Mouse (Mus musculus): Measurements from ENCODE around the gene Usp12. TPM values are rescaled to one million over a fixed set of nuclear protein-coding genes. Genes with fewer than 3 reads are reported as not detected.

Gene Usp12
- total RNA-seq, 4 experiments from 2014 or later, result 52.3 to 61.4 (median 57.4) TPM

DNA sequence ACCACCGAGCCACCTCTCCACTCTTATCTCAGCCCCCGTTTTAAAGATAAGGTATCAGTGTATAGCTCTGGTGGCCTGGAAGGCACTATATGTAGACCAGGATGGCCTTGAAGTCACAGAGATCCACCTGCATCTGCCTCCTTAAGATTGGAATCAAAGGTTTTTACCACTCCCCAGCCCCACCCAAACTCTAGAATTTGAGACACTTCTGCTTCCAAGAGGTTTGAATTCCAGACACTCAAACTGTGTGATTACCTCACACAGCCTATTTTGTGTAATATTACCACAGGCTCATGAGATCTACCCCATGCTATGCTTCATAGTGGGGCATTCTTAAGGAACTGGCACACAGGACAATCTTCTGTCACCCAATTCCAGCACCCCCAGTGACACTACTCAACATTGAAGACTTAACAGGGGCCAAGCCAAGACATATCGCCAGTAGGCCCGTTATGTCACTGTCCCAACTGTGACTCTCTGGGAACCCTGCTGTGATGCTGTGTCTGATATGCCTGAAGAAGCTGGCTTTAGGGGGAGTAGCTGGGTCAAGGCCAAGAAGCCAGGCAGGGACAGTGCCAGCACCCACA, 95.3 kb downstream of the Usp12 start:
- no peak for DNase-seq (ENCODE audit: low spot score in 2 of 2)

DNA sequence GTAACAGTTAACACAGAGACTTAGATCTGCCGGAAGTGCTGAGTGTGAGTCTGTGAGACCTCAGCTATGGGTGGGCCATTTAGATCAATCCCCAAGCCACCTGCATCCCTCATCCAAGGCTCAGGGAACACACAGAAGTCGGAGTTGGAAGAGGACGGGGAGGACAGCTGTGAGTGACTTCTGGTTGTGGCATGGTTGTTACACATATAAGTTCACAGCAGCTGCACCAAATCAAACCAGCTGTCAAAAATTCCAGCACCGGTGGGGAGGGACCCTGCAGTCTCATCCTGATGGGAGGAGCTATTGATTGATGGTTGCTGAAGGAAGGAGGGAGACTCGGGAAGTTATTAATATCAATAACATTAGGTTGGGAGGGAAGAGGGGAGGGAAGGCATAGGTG, 99.3 kb downstream of the Usp12 start:
- no peak for DNase-seq (ENCODE audit: low spot score in 2 of 2)

DNA sequence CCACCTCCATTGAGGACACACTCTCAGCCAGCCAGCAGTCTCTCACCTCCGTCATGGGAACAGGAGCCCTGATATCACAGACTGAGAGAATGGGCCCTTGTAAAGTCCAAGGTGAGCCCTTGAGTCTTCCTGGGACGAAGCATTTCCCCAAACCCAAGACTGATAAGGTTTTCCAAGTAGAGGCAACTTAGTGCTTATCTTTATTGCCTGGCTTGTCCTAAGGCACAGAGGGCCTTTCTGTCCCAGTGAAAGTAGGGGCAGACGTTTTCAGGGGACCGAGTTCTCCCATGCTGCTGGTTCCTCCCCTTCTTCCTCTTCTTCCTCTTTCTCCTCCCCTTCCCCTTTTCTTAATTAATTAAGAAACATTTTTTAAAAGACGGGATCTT, 101.8 kb downstream of the Usp12 start:
- no peak for DNase-seq (ENCODE audit: low spot score in 2 of 2)

DNA sequence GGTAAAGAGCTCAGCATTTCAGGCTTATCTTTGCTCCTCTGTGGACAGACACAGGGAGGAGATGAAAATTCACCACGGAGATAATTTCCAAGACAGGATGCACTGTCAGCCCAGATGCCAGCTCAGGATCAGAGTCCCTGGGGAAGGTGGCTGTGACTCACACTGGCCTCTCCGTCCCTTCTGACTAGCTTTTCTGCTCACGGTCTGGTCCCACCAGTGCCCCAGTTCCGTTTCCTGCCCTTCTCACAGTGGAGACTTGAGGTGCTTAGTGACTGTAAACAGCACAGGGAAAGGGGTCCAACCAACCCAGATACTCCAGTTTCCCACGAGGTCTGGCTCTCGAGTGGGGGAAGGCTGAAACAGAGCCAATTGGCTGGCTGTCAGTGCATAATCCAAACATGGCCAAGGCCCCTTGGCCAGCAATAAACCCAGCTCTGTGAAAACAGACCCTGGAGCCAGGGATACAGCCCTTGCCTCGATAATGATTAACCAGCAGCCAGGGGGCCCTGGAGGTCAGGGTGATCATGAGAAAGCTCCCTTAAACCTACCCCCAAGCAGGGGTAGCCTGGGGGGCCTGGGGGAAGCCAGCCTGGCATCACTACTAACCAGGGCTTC, 102.3 kb downstream of the Usp12 start:
- peak; percentile 43 to 44 for DNase-seq (ENCODE audit: low spot score in 2 of 2)

DNA sequence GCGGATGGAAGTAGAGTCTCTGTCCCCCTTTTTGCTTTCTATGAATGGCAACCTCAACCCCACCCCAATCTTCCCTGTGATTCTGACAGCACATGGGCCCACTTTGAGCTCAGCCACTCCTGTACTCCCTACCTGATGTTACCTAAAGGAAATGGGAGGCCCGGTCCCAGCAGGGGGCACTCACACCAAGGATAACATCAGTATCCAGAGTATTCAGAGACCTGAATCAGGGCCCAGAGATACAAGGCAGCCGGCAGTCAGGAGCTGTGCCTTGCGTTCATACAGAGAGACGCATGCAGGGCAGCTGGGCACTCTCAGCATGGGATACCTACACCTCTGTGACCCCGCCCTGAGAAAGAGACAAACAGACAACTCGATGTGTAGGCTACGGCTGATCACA, 103.1 kb downstream of the Usp12 start:
- no peak for DNase-seq (ENCODE audit: low spot score in 2 of 2)

DNA sequence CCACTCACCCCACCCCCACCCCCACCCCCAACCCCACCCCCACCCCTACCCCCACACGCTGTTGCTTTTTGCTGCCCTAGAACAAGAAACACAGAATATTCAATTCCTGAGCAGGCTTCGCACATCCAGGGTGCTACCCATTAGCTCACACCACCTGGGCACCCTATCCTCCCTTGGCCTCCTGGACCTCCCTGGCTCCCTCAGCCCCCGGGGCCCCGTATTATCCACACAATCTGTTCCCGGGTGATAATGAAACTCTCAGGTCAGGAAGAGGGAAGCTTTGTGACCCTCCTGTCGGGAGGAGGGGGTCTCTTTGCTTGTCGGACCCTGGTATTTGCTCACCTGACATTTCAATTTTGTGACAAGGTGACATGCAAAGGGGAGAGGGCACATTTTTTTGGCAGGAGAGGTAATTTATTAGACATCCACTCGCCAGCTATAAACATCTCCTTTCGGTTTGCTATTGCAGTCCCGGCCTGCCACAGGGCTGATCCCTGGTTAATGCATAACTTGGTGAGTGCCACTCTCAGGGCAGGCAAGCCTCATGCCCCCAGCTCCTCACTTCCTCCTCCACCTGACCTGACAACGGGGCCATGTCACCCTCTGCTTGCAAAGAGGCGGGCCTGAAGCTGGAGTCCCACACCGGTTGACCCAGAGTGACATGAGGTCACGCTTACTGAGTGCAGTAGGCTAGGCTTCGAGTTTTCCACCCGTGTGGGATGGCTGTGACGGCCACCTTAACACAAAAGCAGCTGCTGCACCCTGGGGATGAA, 107.1 kb downstream of the Usp12 start:
- DNase-seq (ENCODE audit: low spot score in 2 of 2), result no peak

DNA sequence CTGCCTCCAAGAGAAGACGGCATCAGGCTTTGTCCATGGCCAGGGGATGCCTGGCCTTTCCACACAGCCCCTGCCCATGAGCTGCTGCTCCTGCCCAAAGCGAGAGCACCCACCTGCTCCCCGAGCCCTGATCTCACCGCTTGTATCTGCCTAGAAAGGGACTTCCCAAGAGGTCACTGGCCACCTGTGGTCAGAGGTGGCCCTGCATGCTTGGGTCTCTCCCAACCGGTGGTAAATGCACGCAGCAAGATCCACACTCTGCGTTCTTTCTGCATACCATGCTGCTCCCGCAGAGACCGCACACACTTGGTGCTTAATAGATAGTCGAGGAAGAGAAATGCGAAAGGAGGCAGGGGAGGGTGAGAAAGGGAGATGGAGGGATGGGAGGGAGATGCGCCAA, 107.9 kb downstream of the Usp12 start:
- no peak for DNase-seq (ENCODE audit: low spot score in 2 of 2)

Other genes starting within 250 kb of the Usp12 start
- gene Gm3415, start 238.9 kb downstream of the Usp12 start, total RNA-seq (2022), result not detected
- gene Gpr12, start 209.8 kb downstream of the Usp12 start, total RNA-seq (2022), result 10 to 100 TPM; 29.4 to 40.7 (median 30.4) TPM
- 100 to 1,000 TPM; 157 to 258 (median 206) TPM for gene Rpl21, start 37.9 kb upstream of the Usp12 start, total RNA-seq (2022)
- gene Rasl11a, start 50.1 kb upstream of the Usp12 start, total RNA-seq (2022), result 10 to 100 TPM; 10.8 to 15.0 (median 11.9) TPM
- 10 to 100 TPM; 20.9 to 24.1 (median 22.4) TPM for gene Gtf3a, start 153.7 kb upstream of the Usp12 start, total RNA-seq (2022)
- gene Mtif3, start 168.8 kb upstream of the Usp12 start, total RNA-seq (2022), result 10 to 100 TPM; 17.7 to 20.4 (median 20.0) TPM

All from layer of hippocampus, adult 8-10 months (tissue).